Mouse (Mus musculus): Measurements from ENCODE around the gene Ptms. TPM values are rescaled to one million over a fixed set of nuclear protein-coding genes. Genes with fewer than 3 reads are reported as not detected.

Gene Ptms
- polyA plus RNA-seq (2016; fragmentation: Nextera tagmentation; extraction: Ambion mirVana): 218 and 224 TPM in 2 replicates

DNA sequence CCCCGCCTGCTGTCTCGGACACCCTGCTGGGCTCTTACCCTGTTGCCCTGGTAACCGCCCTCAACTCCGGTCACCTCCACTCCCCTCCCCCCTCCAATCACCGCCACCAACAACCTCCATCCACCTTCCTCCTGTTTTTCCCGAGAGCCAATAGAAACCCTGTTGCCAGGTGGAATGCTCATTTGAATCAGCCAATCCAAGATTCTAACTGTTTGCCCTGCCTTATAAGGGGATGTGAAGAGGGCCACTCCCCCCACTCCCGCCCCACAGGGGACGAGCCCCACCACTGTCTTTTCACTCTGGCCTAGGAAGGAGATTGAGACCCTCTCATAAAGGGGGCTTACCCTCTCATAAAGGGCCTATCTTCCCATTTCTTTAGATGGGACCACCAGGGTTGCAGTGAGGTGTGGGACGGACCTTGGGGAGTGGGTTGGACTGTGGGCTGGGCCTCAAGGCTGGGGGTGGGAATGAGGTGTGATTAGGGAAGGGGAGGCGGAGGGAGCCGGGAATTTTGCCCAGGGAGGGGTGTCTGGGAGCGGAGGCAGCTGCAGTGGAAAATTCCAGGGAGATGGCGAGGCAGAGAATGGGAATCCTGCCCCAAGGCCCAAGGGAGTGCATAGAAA, at the start of gene Ptms:
TSS of gene Ptms (minus strand) at position 409 of the 623 bp plus-strand sequence.
- under 1% methylated on average over 13 of the region's 13 CpGs for WGBS

GRCm38 (mm10) chr6:124967766-124968165, 47.9 kb upstream of the Ptms start:
- H3K9me3 ChIP-seq: peaks cover 8% of the 10 kb centered on the region
- H3K27ac ChIP-seq: no peak overlapping the region
- H3K27me3 ChIP-seq (ENCODE audit: poor library complexity, severe bottlenecking): no peaks in the 10 kb centered on the region
- H3K36me3 ChIP-seq (replicated peaks): peaks cover 15% of the 10 kb centered on the region
- peaks cover 18% of the 10 kb centered on the region for H3K4me1 ChIP-seq
- WGBS: 70% methylated on average over 4 of the region's 4 CpGs
- H3K4me3 ChIP-seq: no peak overlapping the region
- peak; percentile 24 for DNase-seq (ENCODE audit: extremely low spot score, low spot score)

More for the DNA sequence above, at the start of gene Ptms:
- Histone ChIP-seq H3K36me3 (replicated peaks) (peaks cover 5% of the 10 kb centered on the region), H3K27ac (peak within 1 kb of the TSS; percentile 100), H3K27me3 (ENCODE audit: poor library complexity, severe bottlenecking) (no peaks in the 10 kb centered on the region), H3K9me3 (no peaks in the 10 kb centered on the region), H3K4me1 (peaks cover 63% of the 10 kb centered on the region), H3K4me3 (peak within 1 kb of the TSS; percentile 66)
- DNase-seq (ENCODE audit: extremely low spot score, low spot score): peak; percentile 98

GRCm38 (mm10) chr6:124966466-124967118, 46.7 kb upstream of the Ptms start:
- no peaks in the 10 kb centered on the region for H3K27me3 ChIP-seq (ENCODE audit: poor library complexity, severe bottlenecking)
- H3K9me3 ChIP-seq: peaks cover 8% of the 10 kb centered on the region
- H3K4me3 ChIP-seq: peak overlapping the region; percentile 87
- DNase-seq (ENCODE audit: extremely low spot score, low spot score): no peak
- 96% methylated on average over 7 of the region's 7 CpGs for WGBS
- H3K36me3 ChIP-seq (replicated peaks): peaks cover 27% of the 10 kb centered on the region
- no peak overlapping the region for H3K27ac ChIP-seq
- peaks cover 18% of the 10 kb centered on the region for H3K4me1 ChIP-seq

- peaks cover 35% of the 10 kb centered on the region for H3K36me3 ChIP-seq (replicated peaks)
- peak overlapping the region; percentile 87 for H3K4me3 ChIP-seq
- 18% methylated on average over 15 of the region's 15 CpGs for WGBS
- H3K4me1 ChIP-seq: peaks cover 18% of the 10 kb centered on the region
- H3K27ac ChIP-seq: peak overlapping the region; percentile 97
- no peak for DNase-seq (ENCODE audit: extremely low spot score, low spot score)
- H3K27me3 ChIP-seq (ENCODE audit: poor library complexity, severe bottlenecking): no peaks in the 10 kb centered on the region
- H3K9me3 ChIP-seq: peaks cover 8% of the 10 kb centered on the region
These were observed 45.8 kb upstream of the Ptms start for GRCm38 (mm10) chr6:124965747-124966146.

GRCm38 (mm10) chr6:124965088-124965719, 45.3 kb upstream of the Ptms start, which contains the start of gene Cops7a:
Gene Cops7a, minus strand, starts transcription at chr6:124965538.
- Histone ChIP-seq H3K27me3 (ENCODE audit: poor library complexity, severe bottlenecking) (no peaks in the 10 kb centered on the region), H3K4me3 (peak within 1 kb of the TSS; percentile 87), H3K9me3 (peaks cover 8% of the 10 kb centered on the region), H3K4me1 (peaks cover 18% of the 10 kb centered on the region), H3K27ac (peak within 1 kb of the TSS; percentile 97), H3K36me3 (replicated peaks) (peaks cover 41% of the 10 kb centered on the region)
- peak; percentile 94 for DNase-seq (ENCODE audit: extremely low spot score, low spot score)
- under 1% methylated on average over 68 of the region's 68 CpGs for WGBS

DNA sequence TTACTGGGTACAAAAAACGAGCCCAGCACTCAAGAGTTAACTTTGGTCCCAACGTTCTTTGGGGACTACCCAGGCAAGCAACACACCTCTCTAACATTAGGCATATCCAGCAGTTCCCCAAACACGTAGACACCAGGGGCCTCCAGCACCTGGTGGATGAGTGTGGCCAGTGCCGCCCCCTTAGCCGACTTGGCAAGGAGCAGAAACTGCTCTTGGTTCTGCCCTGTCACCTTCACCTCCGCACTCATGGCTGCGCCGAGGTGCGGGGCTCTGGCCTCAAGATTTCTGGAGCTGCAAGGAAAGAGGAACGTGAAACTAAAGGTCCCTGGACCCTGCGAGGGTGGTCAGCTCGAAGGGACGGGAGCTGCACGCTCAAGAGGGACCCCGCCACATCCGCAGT, 44.7 kb upstream of the Ptms start:
- peaks cover 8% of the 10 kb centered on the region for H3K9me3 ChIP-seq
- WGBS: 46% methylated on average over 16 of the region's 16 CpGs
- H3K27ac ChIP-seq: peak overlapping the region; percentile 97
- H3K4me1 ChIP-seq: peaks cover 18% of the 10 kb centered on the region
- DNase-seq (ENCODE audit: extremely low spot score, low spot score): no peak
- peaks cover 46% of the 10 kb centered on the region for H3K36me3 ChIP-seq (replicated peaks)
- H3K4me3 ChIP-seq: peak overlapping the region; percentile 87
- H3K27me3 ChIP-seq (ENCODE audit: poor library complexity, severe bottlenecking): no peaks in the 10 kb centered on the region

- no peak for DNase-seq (ENCODE audit: extremely low spot score, low spot score)
- WGBS: 94% methylated on average over 12 of the region's 12 CpGs
- Histone ChIP-seq H3K9me3 (no peaks in the 10 kb centered on the region), H3K27ac (no peak overlapping the region), H3K4me3 (no peak overlapping the region), H3K27me3 (ENCODE audit: poor library complexity, severe bottlenecking) (no peaks in the 10 kb centered on the region), H3K36me3 (replicated peaks) (peaks cover 69% of the 10 kb centered on the region), H3K4me1 (peaks cover 16% of the 10 kb centered on the region)
These were observed 41.1 kb upstream of the Ptms start for GRCm38 (mm10) chr6:124961021-124961420.

- no peak overlapping the region for H3K4me3 ChIP-seq
- 96% methylated on average over 13 of the region's 13 CpGs for WGBS
- H3K9me3 ChIP-seq: no peaks in the 10 kb centered on the region
- no peak for DNase-seq (ENCODE audit: extremely low spot score, low spot score)
- H3K27me3 ChIP-seq (ENCODE audit: poor library complexity, severe bottlenecking): no peaks in the 10 kb centered on the region
- H3K4me1 ChIP-seq: peaks cover 9% of the 10 kb centered on the region
- H3K36me3 ChIP-seq (replicated peaks): peaks cover 80% of the 10 kb centered on the region
- no peak overlapping the region for H3K27ac ChIP-seq
These were observed 40.1 kb upstream of the Ptms start for GRCm38 (mm10) chr6:124959960-124960359.

GRCm38 (mm10) chr6:124958127-124958526, 38.2 kb upstream of the Ptms start:
- WGBS: 95% methylated on average over 3 of the region's 3 CpGs
- H3K36me3 ChIP-seq (replicated peaks): peaks cover 80% of the 10 kb centered on the region

GRCm38 (mm10) chr6:124955212-124955611, 35.3 kb upstream of the Ptms start:
- Histone ChIP-seq H3K4me3 (no peak overlapping the region), H3K27ac (no peak overlapping the region), H3K4me1 (no peaks in the 10 kb centered on the region), H3K9me3 (peaks cover 9% of the 10 kb centered on the region; the same call in 1 of the 2 replicates), H3K27me3 (ENCODE audit: poor library complexity, severe bottlenecking) (no peaks in the 10 kb centered on the region), H3K36me3 (replicated peaks) (peaks cover 53% of the 10 kb centered on the region)
- no peak for DNase-seq (ENCODE audit: extremely low spot score, low spot score)
- 95% methylated on average over 4 of the region's 4 CpGs for WGBS

More at GRCm38 (mm10) chr6:124958127-124958526, 38.2 kb upstream of the Ptms start:
- no peak overlapping the region for H3K4me3 ChIP-seq
- H3K4me1 ChIP-seq: no peaks in the 10 kb centered on the region
- no peak for DNase-seq (ENCODE audit: extremely low spot score, low spot score)
- no peaks in the 10 kb centered on the region for H3K27me3 ChIP-seq (ENCODE audit: poor library complexity, severe bottlenecking)
- no peaks in the 10 kb centered on the region for H3K9me3 ChIP-seq
- no peak overlapping the region for H3K27ac ChIP-seq

DNA sequence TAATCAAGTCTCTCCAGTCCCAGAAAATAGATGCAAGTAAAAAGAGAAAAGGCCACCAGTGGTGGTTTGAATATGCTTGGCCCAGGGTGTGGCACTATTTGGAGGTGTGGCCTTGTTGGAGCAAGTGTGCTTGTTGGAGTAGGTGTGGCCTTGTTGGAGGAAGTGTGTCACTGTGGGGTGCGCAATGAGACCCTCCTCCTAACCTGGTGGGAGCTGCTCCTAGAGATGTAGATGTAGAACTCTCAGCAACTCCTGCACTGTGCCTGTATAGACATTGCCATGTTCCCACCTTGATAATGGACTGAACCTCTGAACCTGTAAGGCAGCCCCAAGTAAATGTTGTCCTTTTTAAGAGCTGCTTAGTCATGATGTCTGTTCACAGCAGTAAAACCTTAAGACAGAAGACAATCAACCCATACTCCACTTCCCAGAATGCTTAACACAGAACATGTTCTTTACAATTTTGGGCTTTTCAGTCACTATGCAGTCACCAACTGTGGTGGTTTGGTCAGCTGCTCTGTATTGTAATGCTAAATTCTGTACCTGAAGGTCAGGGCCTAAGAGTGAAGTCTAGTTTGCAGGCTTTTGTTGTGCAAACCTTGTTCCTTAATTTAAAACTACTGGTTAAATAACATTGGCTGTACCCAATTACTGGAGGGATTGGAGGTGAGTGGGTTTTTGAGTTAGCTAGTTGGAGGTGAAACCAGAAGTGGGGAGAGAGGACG, 34.2 kb upstream of the Ptms start:
- Histone ChIP-seq H3K9me3 (peaks cover 9% of the 10 kb centered on the region; the same call in 1 of the 2 replicates), H3K4me3 (no peak overlapping the region), H3K27ac (no peak overlapping the region), H3K36me3 (replicated peaks) (peaks cover 42% of the 10 kb centered on the region), H3K27me3 (ENCODE audit: poor library complexity, severe bottlenecking) (no peaks in the 10 kb centered on the region), H3K4me1 (no peaks in the 10 kb centered on the region)
- 82% methylated on average over 2 of the region's 2 CpGs for WGBS
- no peak for DNase-seq (ENCODE audit: extremely low spot score, low spot score)

DNA sequence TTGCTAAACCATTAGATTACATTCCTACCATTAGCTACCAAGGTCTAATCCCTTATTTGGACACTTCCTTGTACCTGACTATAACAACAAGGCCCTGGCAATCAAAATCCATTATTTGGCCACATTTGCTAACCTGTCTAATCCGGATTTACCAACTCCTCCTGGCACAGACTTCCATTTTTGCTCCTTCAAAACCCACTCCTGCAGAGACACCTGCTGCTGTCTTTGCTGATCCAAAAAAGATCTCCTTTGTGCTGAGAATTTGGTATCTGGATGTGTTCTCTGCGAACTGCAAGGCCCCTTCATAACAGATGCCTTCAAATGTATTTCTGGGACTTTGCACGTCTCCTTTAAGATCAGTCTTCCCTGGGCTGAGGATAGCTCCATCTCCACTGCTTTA, 23.6 kb upstream of the Ptms start:
- 87% methylated on average over 3 of the region's 3 CpGs for WGBS
- DNase-seq (ENCODE audit: extremely low spot score, low spot score): no peak
- H3K27ac ChIP-seq: no peak overlapping the region
- no peaks in the 10 kb centered on the region for H3K4me1 ChIP-seq
- H3K27me3 ChIP-seq (ENCODE audit: poor library complexity, severe bottlenecking): no peaks in the 10 kb centered on the region
- no peak overlapping the region for H3K4me3 ChIP-seq
- no peaks in the 10 kb centered on the region for H3K9me3 ChIP-seq
- peaks cover 17% of the 10 kb centered on the region for H3K36me3 ChIP-seq (replicated peaks)

Data from forebrain, embryonic 10.5 days (tissue).